ENCODE assay signal across 12 mouse cellular contexts in the genomic region with DNA sequence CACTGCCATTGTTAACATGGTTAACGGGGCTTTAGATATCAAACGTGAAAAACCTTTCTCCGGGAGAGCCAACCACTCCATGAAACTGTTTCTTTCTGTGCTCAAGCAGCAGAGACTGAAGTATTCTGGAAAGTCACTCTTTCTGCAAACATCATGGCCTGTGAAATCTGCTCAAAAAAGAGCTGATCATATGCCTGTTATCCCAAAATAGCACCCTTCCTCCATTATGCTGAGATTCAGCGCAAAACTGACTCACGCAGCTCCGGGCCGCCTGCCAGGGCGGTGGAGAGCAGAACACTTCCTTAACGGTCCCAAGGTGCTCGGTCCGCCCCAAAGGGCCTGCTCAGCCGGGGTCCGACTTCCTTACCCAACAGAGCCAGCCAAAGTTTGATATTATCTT.
A peak's percentile ranks its signal among the peaks of the same experiment; 100 is the strongest.
DNase-seq lines count a peak whose midpoint lies in the region; ATAC-seq and TF ChIP-seq lines count a peak whose summit lies in the region.
"Had no signal": no experiment of that assay in that cellular context is flagged by ENCODE, and none has a peak within 500 bp of the region (broad histone marks: within the 10 kb centered on the region; RNA-seq: fewer than 3 reads in every experiment).

No protein-coding gene starts in this region.

- no peak overlapping the region for H3K4me2 ChIP-seq in midbrain, embryonic 11.5 days
- H3K4me2 ChIP-seq: limb, embryonic 13.5 days; midbrain, embryonic 15.5 days had no signal

- H3K4me3 ChIP-seq in gastrocnemius, adult 2 months = no peak overlapping the region
- H3K4me3 ChIP-seq in midbrain, embryonic 11.5 days (ENCODE audit: low read depth, low read length) = no peak overlapping the region
- H3K4me3 ChIP-seq: limb, embryonic 13.5 days; midbrain, embryonic 15.5 days had no signal

- WGBS in midbrain, embryonic 11.5 days = 87% methylated on average over 13 of the region's 13 CpGs

- no peak overlapping the region for H3K9ac ChIP-seq in midbrain, embryonic 11.5 days (ENCODE audit: low read length)
- H3K9ac ChIP-seq: limb, embryonic 13.5 days; midbrain, embryonic 15.5 days had no signal

- no peaks in the 10 kb centered on the region for H3K9me3 ChIP-seq in midbrain, embryonic 11.5 days (ENCODE audit: control insufficient read depth, low read length)
- H3K9me3 ChIP-seq: limb, embryonic 13.5 days; midbrain, embryonic 15.5 days had no signal

- H3K36me3 ChIP-seq in midbrain, embryonic 11.5 days (ENCODE audit: control insufficient read depth, insufficient read depth, low read length) = no peaks in the 10 kb centered on the region
- H3K36me3 ChIP-seq: limb, embryonic 13.5 days; midbrain, embryonic 15.5 days had no signal

- DNase-seq in kidney, postnatal 4 days = peak; percentile 4 to 11
- DNase-seq in kidney, adult 11 months = no peak
- peak; percentile 81 to 90 for DNase-seq in left cerebral cortex, adult 18-20 months (ENCODE audit: low spot score in 2 of 2)
- peak; percentile 69 for DNase-seq in right cerebral cortex, postnatal 4 days
- no peak for DNase-seq in gastrocnemius, adult 2 months
- DNase-seq in midbrain, embryonic 11.5 days (ENCODE audit: low spot score, missing footprints) = no peak
- no peak for DNase-seq in spleen, adult 18-20 months
- DNase-seq: gastrocnemius, postnatal 10 days had no signal

- H3K27me3 ChIP-seq in midbrain, embryonic 11.5 days (ENCODE audit: control insufficient read depth, insufficient read depth, low read length) = no peaks in the 10 kb centered on the region
- H3K27me3 ChIP-seq: midbrain, embryonic 15.5 days had no signal

- ATAC-seq in frontal cortex, adult (ENCODE audit: low TSS enrichment) = peak; percentile 86
- ATAC-seq in midbrain, embryonic 11.5 days (ENCODE audit: low FRiP score) = no peak
- ATAC-seq: CD4-positive, CD25-positive, alpha-beta regulatory T cell, adult 4 months; midbrain, embryonic 15.5 days had no signal

- intact Hi-C loops in gastrocnemius, adult 2 months (cut with DNase I) = loop anchor here (10.0 kb wide), 1 partner anchor 979 kb away; the partner anchor contains the start of gene Opa1

- no peak for TF ChIP-seq CTCF in gastrocnemius, adult 2 months (IDR thresholded peaks at IDR 0.05)

- H3K27ac ChIP-seq in gastrocnemius, adult 2 months = no peak overlapping the region
- H3K27ac ChIP-seq in midbrain, embryonic 11.5 days (ENCODE audit: low read depth, low read length) = no peak overlapping the region
- H3K27ac ChIP-seq: limb, embryonic 13.5 days; midbrain, embryonic 15.5 days had no signal

- 0 out of 2 replicates have a peak, but pooled peaks cover 3% of the 10 kb centered on the region for H3K4me1 ChIP-seq in midbrain, embryonic 11.5 days (ENCODE audit: control insufficient read depth, insufficient read depth, low read length)
- H3K4me1 ChIP-seq: limb, embryonic 13.5 days; midbrain, embryonic 15.5 days had no signal

Comparison
In these comparisons a context has a peak if more than half of its experiments do, and no peak if none do; other contexts are left out.
1. DNase-seq: peak in kidney, postnatal 4 days (2 of 2), left cerebral cortex, adult 18-20 months (2 of 2) and right cerebral cortex, postnatal 4 days (single experiment); none in kidney, adult 11 months (single experiment), gastrocnemius, adult 2 months (single experiment), midbrain, embryonic 11.5 days (single experiment) and spleen, adult 18-20 months (0 of 2).